Comparison of ENCODE assay signal across 10 mouse cellular contexts in genomic region chr6:117167426-117167730, GRCm38 (mm10). TPM values are rescaled to one million over a fixed set of nuclear protein-coding genes. Genes with fewer than 3 reads are reported as not detected.
DNase-seq lines count a peak whose midpoint lies in the region; ATAC-seq and TF ChIP-seq lines count a peak whose summit lies in the region.
"Had no signal": no experiment of that assay in that cellular context is flagged by ENCODE, and none has a peak within 500 bp of the region (broad histone marks: within the 10 kb centered on the region; RNA-seq: fewer than 3 reads in every experiment).

No protein-coding gene starts in this region.

- DNase-seq in kidney, postnatal 0 days (ENCODE audit: low spot score) = no peak
- DNase-seq in kidney, adult 18-20 months = no peak
- DNase-seq in hindbrain, postnatal 0 days (ENCODE audit: low spot score) = no peak
- no peak for DNase-seq in cerebellum, adult 8-10 months

- H3K36me3 ChIP-seq in kidney, postnatal 0 days (ENCODE audit: insufficient read depth, low read length) = no peaks in the 10 kb centered on the region
- no peaks in the 10 kb centered on the region for H3K36me3 ChIP-seq in forebrain, embryonic 13.5 days (ENCODE audit: poor library complexity, severe bottlenecking)
- no peaks in the 10 kb centered on the region for H3K36me3 ChIP-seq in hindbrain, postnatal 0 days (ENCODE audit: insufficient read depth, low read length)
- H3K36me3 ChIP-seq in midbrain, embryonic 15.5 days (replicated peaks) = no peaks in the 10 kb centered on the region
- H3K36me3 ChIP-seq: G1E had no signal

- no peaks in the 10 kb centered on the region; the same call in 1 of the 2 replicates for H3K27me3 ChIP-seq in kidney, postnatal 0 days (ENCODE audit: insufficient read depth, low read length)
- peaks cover 60% of the 10 kb centered on the region for H3K27me3 ChIP-seq in forebrain, embryonic 13.5 days
- peaks cover 13% of the 10 kb centered on the region; the same call in 1 of the 2 replicates for H3K27me3 ChIP-seq in hindbrain, postnatal 0 days (ENCODE audit: insufficient read depth, low read length)
- peaks cover 57% of the 10 kb centered on the region for H3K27me3 ChIP-seq in midbrain, embryonic 15.5 days (replicated peaks)

- no peak overlapping the region for H3K4me3 ChIP-seq in kidney, postnatal 0 days (replicated peaks; ENCODE audit: low read depth, low read length)
- H3K4me3 ChIP-seq in forebrain, embryonic 13.5 days = no peak overlapping the region
- H3K4me3 ChIP-seq in hindbrain, postnatal 0 days (ENCODE audit: low read length) = no peak overlapping the region
- H3K4me3 ChIP-seq in midbrain, embryonic 15.5 days = peak overlapping the region; percentile 48; the same call in 1 of the 2 replicates

- no peak for ATAC-seq in kidney, postnatal 0 days (replicated peaks; ENCODE audit: low FRiP score, low read depth)
- ATAC-seq in forebrain, embryonic 13.5 days = no peak
- no peak for ATAC-seq in hindbrain, postnatal 0 days
- no peak; the same call in 1 of the 2 replicates for ATAC-seq in midbrain, embryonic 15.5 days (replicated peaks)
- ATAC-seq in activated CD4-positive, CD25-positive, alpha-beta regulatory T cell, adult 4 months = no peak
- no peak for ATAC-seq in frontal cortex, adult (ENCODE audit: low TSS enrichment)

- WGBS in kidney, postnatal 0 days = 25% methylated on average over 7 of the region's 7 CpGs
- 8% methylated on average over 7 of the region's 7 CpGs for WGBS in forebrain, embryonic 13.5 days
- WGBS in hindbrain, postnatal 0 days = 16% methylated on average over 7 of the region's 7 CpGs
- WGBS in midbrain, embryonic 15.5 days = 10% methylated on average over 7 of the region's 7 CpGs

- no peaks in the 10 kb centered on the region for H3K9me3 ChIP-seq in kidney, postnatal 0 days (replicated peaks; ENCODE audit: low read length)
- H3K9me3 ChIP-seq in forebrain, embryonic 13.5 days (replicated peaks) = no peaks in the 10 kb centered on the region
- H3K9me3 ChIP-seq in hindbrain, postnatal 0 days (ENCODE audit: low read length) = no peaks in the 10 kb centered on the region
- H3K9me3 ChIP-seq in midbrain, embryonic 15.5 days = no peaks in the 10 kb centered on the region

- H3K4me2 ChIP-seq in kidney, postnatal 0 days (ENCODE audit: low read length) = peak overlapping the region; percentile 90
- peak overlapping the region; percentile 92 for H3K4me2 ChIP-seq in forebrain, embryonic 13.5 days
- peak overlapping the region; percentile 91 for H3K4me2 ChIP-seq in hindbrain, postnatal 0 days (ENCODE audit: low read depth, low read length)
- H3K4me2 ChIP-seq in midbrain, embryonic 15.5 days = peak overlapping the region; percentile 33

- H3K4me1 ChIP-seq in kidney, postnatal 0 days (replicated peaks; ENCODE audit: insufficient read depth, low read length) = peaks cover 4% of the 10 kb centered on the region; the same call in 1 of the 2 replicates
- peaks cover 28% of the 10 kb centered on the region for H3K4me1 ChIP-seq in forebrain, embryonic 13.5 days
- H3K4me1 ChIP-seq in hindbrain, postnatal 0 days (ENCODE audit: insufficient read depth, low read length) = peaks cover 17% of the 10 kb centered on the region; the same call in 1 of the 2 replicates
- H3K4me1 ChIP-seq in midbrain, embryonic 15.5 days = peaks cover 31% of the 10 kb centered on the region

- no peak for TF ChIP-seq CTCF in kidney, postnatal 0 days (IDR thresholded peaks at IDR 0.05; ENCODE audit: low read depth)
- TF ChIP-seq CTCF in hindbrain, postnatal 0 days (IDR thresholded peaks at IDR 0.05; ENCODE audit: low read depth) = no peak

- no peak overlapping the region for H3K9ac ChIP-seq in kidney, postnatal 0 days (ENCODE audit: low read depth, low read length)
- no peak overlapping the region for H3K9ac ChIP-seq in forebrain, embryonic 13.5 days
- no peak overlapping the region for H3K9ac ChIP-seq in hindbrain, postnatal 0 days (replicated peaks; ENCODE audit: low read length)
- H3K9ac ChIP-seq in midbrain, embryonic 15.5 days = no peak overlapping the region

- no peak overlapping the region for H3K27ac ChIP-seq in kidney, postnatal 0 days
- no peak overlapping the region for H3K27ac ChIP-seq in forebrain, embryonic 13.5 days
- no peak overlapping the region for H3K27ac ChIP-seq in hindbrain, postnatal 0 days
- no peak overlapping the region for H3K27ac ChIP-seq in midbrain, embryonic 15.5 days

RNA-seq across cellular contexts. Expression of gene Cxcl12, which starts 1.0 kb away (rescaled TPM):
- 194 and 204 TPM in 2 replicates for polyA plus RNA-seq in kidney, postnatal 0 days (2015; fragmentation: Nextera tagmentation; extraction: Ambion mirVana)
- polyA plus RNA-seq in forebrain, embryonic 13.5 days (2015; fragmentation: Nextera tagmentation; extraction: Ambion mirVana) = 38.0 and 59.0 TPM in 2 replicates
- total RNA-seq in hindbrain, postnatal 0 days (2014; rRNA removed) = 39.2 and 40.3 TPM in 2 replicates
- polyA plus RNA-seq in hindbrain, postnatal 0 days (2015; fragmentation: Nextera tagmentation; extraction: Ambion mirVana) = 90.9 and 92.2 TPM in 2 replicates
- 63.8 and 78.5 TPM in 2 replicates for polyA plus RNA-seq in midbrain, embryonic 15.5 days (2015; fragmentation: Nextera tagmentation; extraction: Ambion mirVana)
- polyA plus RNA-seq in activated CD4-positive, CD25-positive, alpha-beta regulatory T cell, adult 4 months (2017; shearing (Covaris generic)) = not detected
- total RNA-seq: neutrophil, adult 5-6 weeks had no signal
- polyA plus RNA-seq: G1E had no signal

Comparison
In these comparisons a context has a peak if more than half of its experiments do, and no peak if none do; other contexts are left out.
1. H3K4me2 ChIP-seq: peak in every context shown above with its lines; median percentile 92 in forebrain, embryonic 13.5 days; 91 in hindbrain, postnatal 0 days; 90 in kidney, postnatal 0 days; 33 in midbrain, embryonic 15.5 days.
2. RNA of gene Cxcl12, which starts 1.0 kb away (polyA plus RNA-seq): 194 to 204 TPM in kidney, postnatal 0 days, 90.9 to 92.2 TPM in hindbrain, postnatal 0 days, 63.8 to 78.5 TPM in midbrain, embryonic 15.5 days and 38.0 to 59.0 TPM in forebrain, embryonic 13.5 days; not detected in activated CD4-positive, CD25-positive, alpha-beta regulatory T cell, adult 4 months; every median in the first group is over 10 times any median in the second.